Mouse (Mus musculus): Measurements from ENCODE around the gene Fap.

Fap gene

GRCm38 (mm10) chr2:62531065-62531464, 42.8 kb downstream of the Fap start:
- DNase-seq (ENCODE audit: extremely low read depth, low read depth), result no peak

DNA sequence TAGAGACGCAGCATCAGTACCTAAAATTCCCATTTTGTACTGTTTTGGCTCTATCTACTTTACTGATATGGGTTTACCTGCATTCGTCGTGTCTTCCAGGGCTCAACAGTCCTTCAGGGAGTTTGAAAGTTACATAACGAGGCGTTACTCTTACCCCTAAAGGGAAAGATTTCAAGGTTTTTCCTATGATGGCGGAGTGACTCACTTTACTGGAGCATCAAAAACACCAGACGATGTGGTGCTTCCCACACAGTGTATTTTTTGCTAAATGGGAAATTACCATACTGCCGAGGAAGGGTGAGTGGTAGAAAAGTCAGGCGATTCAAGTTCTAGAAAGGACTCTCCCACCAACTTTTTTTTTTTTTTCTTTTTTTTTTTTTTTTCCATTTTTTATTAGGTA, 47.5 kb downstream of the Fap start:
- no peak for DNase-seq (ENCODE audit: extremely low read depth, low read depth)

GRCm38 (mm10) chr2:62517790-62518189, 56.1 kb downstream of the Fap start:
- DNase-seq (ENCODE audit: extremely low read depth, low read depth), result no peak

- DNase-seq (ENCODE audit: extremely low read depth, low read depth), result no peak
Measured at GRCm38 (mm10) chr2:62514477-62514876, 59.4 kb downstream of the Fap start.

DNA sequence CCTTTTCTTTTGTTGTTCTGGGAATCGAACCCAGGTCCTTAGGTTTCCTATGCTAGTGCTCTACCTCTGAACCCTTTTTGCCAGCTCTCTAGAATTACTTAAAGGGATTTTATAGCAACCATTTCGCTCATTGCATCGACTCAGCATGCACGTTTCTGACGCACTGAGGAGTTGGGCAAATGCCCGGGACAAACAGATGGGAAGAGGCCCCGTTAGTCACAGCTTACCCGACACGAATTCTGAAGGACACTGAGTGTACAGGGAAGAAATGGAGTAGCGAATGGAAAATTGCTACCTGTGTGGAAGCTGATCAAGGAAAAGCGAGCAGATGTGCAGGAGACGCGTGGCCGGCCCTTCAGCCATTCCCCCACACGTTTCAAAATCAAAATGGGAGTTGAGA, 60.4 kb downstream of the Fap start:
- DNase-seq (ENCODE audit: extremely low read depth, low read depth), result no peak

- DNase-seq (ENCODE audit: extremely low read depth, low read depth), result no peak
Measured at GRCm38 (mm10) chr2:62507130-62507529, 66.7 kb downstream of the Fap start.

DNA sequence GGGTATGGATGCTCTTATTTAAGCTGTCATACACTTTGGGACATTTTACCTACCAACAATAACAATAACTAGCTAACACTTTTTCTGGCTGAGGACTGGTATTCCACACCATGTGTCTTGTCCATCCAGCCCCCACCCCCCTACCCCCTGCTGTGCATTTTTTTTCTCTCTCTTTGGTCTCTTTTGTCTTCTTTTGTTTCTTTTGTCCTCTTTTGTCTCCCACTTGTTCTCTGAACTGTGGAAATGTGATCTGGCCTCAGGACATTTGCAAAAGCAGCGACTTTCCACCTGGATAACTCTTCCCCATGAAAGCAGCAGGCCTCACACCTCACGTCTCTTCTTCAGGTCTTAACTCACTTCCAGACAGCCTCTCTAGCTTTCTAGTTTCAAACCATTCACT, 67.4 kb downstream of the Fap start:
- no peak for DNase-seq (ENCODE audit: extremely low read depth, low read depth)

DNA sequence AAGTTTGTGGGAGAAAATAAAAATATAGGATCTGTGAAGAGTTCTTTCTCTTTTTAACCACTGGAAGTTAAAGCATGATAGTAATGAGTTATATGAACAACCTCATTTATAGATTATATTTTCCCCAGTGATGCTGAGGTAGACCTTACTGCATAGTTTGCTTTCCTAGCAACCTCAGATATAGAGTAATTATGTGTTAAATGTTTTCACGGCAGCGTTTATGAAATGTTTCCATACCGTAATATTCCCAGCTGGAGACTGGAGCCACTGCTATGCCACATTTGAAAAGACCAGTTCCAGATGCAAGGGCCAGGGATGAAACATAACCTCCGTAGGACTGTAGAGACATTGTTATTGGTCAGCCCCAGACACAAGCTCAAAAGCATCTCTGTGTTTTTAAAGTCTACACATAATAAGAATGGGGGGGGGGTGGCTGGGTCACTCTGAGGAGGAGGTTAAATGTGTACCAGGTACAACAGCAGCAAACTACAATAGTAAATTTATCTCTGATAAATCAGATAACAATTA, 69.5 kb downstream of the Fap start:
- no peak for DNase-seq (ENCODE audit: extremely low read depth, low read depth)

DNA sequence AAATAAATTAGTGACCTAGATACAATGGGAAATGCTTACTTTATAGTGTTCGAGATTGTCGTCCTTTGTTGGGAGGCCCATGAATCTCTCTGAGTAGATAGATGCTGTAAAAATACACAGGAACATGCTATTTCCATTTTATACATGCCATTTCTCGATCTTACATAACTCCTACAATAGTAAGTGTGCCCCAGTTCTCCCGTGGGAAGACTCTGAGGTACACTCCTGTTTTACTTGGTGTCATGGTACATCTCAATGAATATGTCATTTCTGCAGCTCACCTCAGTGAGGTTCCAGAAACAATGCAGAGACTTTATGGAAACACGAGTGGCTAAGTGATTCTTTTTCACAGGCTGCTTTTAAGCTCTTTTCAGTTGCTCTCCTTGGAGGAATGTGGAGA, 70.5 kb downstream of the Fap start:
- no peak for DNase-seq (ENCODE audit: extremely low read depth, low read depth)

DNA sequence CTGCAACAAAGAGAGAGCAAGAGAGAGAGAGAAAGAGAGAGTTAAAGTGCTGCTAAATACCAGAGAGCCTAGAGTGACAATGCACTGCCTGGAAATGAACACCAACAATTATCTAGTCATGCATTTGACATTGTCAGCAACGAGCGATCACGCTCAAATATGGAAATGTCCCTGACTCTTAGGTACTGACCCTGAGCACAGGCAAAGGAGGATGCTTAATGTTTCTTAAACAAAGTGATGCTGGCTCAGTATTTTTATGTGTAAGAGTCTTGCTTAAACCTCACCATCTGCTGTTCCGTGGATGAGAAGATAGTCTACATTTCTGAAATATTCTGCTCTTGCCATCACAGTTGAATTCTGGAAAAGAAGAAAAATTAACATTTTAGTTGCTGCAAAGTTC, 71.4 kb downstream of the Fap start:
- no peak for DNase-seq (ENCODE audit: extremely low read depth, low read depth)

DNA sequence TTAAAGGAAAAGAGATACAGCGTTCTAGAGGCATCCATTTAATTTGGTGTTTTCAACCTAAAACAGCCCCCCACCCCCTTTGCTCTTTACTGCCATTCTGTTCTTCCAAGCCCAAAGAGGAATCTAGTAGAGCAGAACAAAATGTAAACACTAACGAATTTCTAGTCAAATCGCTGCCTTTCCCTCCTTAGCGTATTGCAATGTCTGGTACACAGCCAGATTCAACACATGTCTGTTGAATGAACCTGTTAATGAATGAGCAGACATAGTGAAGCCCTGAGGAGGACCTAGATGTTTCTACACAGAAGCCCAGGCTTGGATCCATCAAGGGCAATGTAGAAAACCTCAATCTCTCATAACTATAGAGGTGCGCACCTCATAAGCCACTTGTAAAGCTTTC, 75.1 kb downstream of the Fap start:
- DNase-seq (ENCODE audit: extremely low read depth, low read depth), result no peak

- DNase-seq (ENCODE audit: extremely low read depth, low read depth), result no peak
Measured at GRCm38 (mm10) chr2:62498086-62498485, 75.8 kb downstream of the Fap start.

GRCm38 (mm10) chr2:62497333-62498002, 76.4 kb downstream of the Fap start:
- no peak for DNase-seq (ENCODE audit: extremely low read depth, low read depth)

DNA sequence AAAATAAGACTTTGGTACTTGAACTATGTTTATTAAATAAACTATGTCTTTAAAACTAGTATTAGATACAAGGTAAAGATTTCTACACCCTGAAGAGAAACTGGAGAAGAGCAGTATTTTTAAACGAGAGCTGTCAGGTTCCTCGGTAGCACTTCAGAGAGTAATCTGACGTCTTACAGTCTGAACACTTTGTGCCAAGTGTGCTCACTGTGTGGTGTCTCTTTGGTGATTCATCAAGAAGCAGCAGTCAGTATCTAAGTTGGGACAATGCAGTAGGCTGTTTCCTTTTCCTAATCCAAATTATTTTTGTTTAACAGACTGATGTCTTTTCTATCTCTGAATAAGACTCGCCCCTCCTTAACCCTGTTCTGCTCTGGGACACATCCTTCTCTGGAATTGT, 78.5 kb downstream of the Fap start:
- no peak for DNase-seq (ENCODE audit: extremely low read depth, low read depth)

DNA sequence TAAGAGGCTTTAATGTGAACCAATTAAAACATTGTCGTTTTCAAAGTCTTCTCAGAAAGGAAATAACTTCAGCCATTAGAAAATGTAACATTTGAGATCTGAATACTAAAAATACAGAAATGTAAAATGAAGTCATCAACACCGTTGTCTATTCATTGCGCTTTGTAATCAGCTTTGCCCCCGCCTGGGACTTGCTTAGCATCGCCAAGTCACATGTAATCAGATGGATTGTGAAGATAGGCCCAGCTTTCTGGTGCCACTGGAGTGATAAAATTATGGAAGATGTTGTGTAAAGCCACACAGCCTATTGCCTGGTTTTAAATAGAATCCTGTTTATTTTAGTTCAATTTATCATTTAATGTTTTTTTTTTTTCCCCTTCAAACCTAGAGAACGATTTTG, 84.0 kb downstream of the Fap start:
- no peak for DNase-seq (ENCODE audit: extremely low read depth, low read depth)

DNA sequence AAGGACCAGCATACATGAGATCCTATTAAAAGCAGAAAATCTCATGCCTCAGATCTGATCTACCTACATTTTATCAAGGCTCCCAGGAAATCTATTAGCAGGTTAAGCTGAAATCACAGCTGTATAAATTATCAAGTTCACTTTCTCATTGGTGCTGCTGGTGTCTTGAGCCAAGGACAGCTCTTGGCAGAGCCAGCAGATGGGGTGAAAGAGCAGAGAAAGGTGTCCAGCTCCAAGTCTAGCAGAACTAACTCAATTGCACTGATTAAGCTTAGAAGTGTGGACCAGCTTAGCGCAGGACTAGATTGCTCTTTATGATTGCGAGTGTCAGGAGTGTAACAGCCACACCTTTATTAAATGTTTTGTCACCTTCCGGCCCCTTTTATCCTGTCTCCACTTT, 89.0 kb downstream of the Fap start:
- DNase-seq (ENCODE audit: extremely low read depth, low read depth), result no peak

DNA sequence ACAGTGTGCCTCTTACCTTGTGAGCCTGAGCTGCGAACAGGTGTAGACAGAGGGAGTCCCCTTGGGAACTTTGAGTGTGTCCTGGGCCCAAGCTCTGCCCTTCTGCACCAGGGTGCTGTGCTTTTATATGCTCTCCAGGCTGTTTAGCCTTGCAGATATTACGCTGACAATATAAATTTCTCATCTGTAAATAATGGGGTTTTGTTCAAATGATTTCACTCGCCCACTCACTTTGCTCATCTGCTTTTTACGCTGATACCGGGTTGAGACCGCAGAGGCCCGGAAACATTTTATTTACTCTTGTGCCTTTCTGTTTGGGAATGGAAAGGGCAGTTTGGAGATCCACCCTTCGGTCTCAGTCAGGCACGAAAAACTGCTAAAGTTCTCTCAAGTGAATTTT, 90.3 kb downstream of the Fap start, which contains the start of gene Gcg:
Gene Gcg (minus strand): TSS at position 101 of the 400 bp plus-strand sequence.
- no peak for DNase-seq (ENCODE audit: extremely low read depth, low read depth)

GRCm38 (mm10) chr2:62480285-62481198, 93.3 kb downstream of the Fap start:
- DNase-seq (ENCODE audit: extremely low read depth, low read depth), result no peak

DNA sequence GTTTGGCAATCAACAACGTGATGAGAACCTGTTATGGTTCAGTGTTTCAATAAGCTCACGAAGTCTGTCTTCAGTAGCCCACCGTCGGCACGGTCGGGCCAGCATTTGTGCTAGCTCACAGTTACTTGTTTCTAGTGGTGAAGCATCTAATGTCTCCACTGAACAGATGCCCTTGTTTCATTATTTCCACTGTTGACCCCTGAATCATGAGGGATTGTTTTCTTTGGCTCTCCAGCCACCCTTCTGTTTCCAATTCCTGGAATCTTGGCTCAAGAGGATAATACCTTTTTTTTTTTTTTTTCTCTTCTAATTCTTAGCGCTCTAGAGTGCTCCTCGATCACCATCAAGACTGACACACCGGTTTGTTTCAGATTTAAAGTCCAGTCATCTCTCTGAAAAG, 104.3 kb downstream of the Fap start:
- no peak for DNase-seq (ENCODE audit: extremely low read depth, low read depth)

GRCm38 (mm10) chr2:62463287-62463686, 110.6 kb downstream of the Fap start:
- DNase-seq (ENCODE audit: extremely low read depth, low read depth), result no peak

DNA sequence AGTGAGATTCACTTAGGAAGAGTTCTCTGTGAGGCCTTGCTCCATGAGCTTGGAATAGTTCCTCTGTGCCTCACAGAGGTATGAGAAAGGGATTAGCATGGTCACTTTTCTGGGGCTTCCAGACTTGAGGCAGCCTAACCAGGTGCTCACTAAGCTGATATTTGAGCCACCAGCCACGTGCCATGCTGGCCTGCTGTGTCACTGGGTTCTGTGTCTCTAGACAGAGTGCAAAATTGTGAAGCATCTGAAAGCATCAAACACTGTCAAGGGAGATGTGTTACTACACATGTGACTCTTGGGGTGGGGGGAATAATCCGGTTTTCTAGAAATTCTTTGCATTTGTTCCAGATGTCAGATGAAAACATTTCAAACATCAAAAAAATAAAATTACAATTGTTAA, 111.7 kb downstream of the Fap start:
- DNase-seq (ENCODE audit: extremely low read depth, low read depth), result no peak

- DNase-seq (ENCODE audit: extremely low read depth, low read depth), result no peak
Measured at GRCm38 (mm10) chr2:62460815-62461450, 112.9 kb downstream of the Fap start.

Measured in MEL-GATA-1-ER (cell line).